Mouse (Mus musculus): Measurements from ENCODE around the gene Fam136a. TPM values are rescaled to one million over a fixed set of nuclear protein-coding genes. Genes with fewer than 3 reads are reported as not detected.

Gene Fam136a
- polyA plus RNA-seq, 1 experiment: 30.8 TPM

- Histone ChIP-seq H3K4me2 (ENCODE audit: low read depth) (no peak overlapping the region), H3K27me3 (ENCODE audit: control insufficient read depth, insufficient read depth, insufficient read length) (no peaks in the 10 kb centered on the region), H3K4me3 (no peak overlapping the region), H3K36me3 (ENCODE audit: control insufficient read depth, insufficient read depth) (peaks cover 9% of the 10 kb centered on the region), H3ac (ENCODE audit: control insufficient read depth, insufficient read length) (no peak overlapping the region), H3K79me2 (ENCODE audit: control insufficient read depth, insufficient read depth) (no peaks in the 10 kb centered on the region)
- TF ChIP-seq POLR2A (IDR thresholded peaks at IDR 0.05; ENCODE audit: insufficient read length, low read depth): no peak
- TF ChIP-seq POLR2AphosphoS2 (IDR thresholded peaks at IDR 0.05; ENCODE audit: insufficient read length, low read depth): no peak
- TF ChIP-seq CEBPB (IDR thresholded peaks at IDR 0.05; ENCODE audit: insufficient read depth, poor library complexity, severe bottlenecking): no peak
- TF ChIP-seq MYOG (IDR thresholded peaks at IDR 0.05; ENCODE audit: control insufficient read depth in 1 of 3, insufficient read depth in 1 of 3, insufficient read length in 2 of 3, low read depth in 2 of 3): no peak
- TF ChIP-seq MYOD1 (IDR thresholded peaks at IDR 0.05; ENCODE audit: control insufficient read depth in 1 of 3, insufficient read length in 2 of 3, low read depth in 2 of 3): no peak
- no peak for TF ChIP-seq USF1 (IDR thresholded peaks at IDR 0.05; ENCODE audit: low read depth)
- no peak for TF ChIP-seq TCF12 (IDR thresholded peaks at IDR 0.05; ENCODE audit: insufficient read depth, poor library complexity, severe bottlenecking)
- no peak for TF ChIP-seq E2F4 (IDR thresholded peaks at IDR 0.05; ENCODE audit: insufficient read depth)
- TF ChIP-seq REST (IDR thresholded peaks at IDR 0.05; ENCODE audit: insufficient read depth, insufficient read length): no peak
- TF ChIP-seq TCF3 (IDR thresholded peaks at IDR 0.05; ENCODE audit: insufficient read length, low read depth): no peak
These were observed 17.9 kb downstream of the Fam136a start for GRCm38 (mm10) chr6:86383370-86383769.

- no peaks in the 10 kb centered on the region for H3K79me2 ChIP-seq (ENCODE audit: control insufficient read depth, insufficient read depth)
- H3ac ChIP-seq (ENCODE audit: control insufficient read depth, insufficient read length): no peak overlapping the region
- TF ChIP-seq POLR2A (IDR thresholded peaks at IDR 0.05; ENCODE audit: insufficient read length, low read depth) (no peak), E2F4 (IDR thresholded peaks at IDR 0.05; ENCODE audit: insufficient read depth) (no peak), MYOG (IDR thresholded peaks at IDR 0.05; ENCODE audit: control insufficient read depth in 1 of 3, insufficient read depth in 1 of 3, insufficient read length in 2 of 3, low read depth in 2 of 3) (no peak), TCF12 (IDR thresholded peaks at IDR 0.05; ENCODE audit: insufficient read depth, poor library complexity, severe bottlenecking) (no peak), MAX (IDR thresholded peaks at IDR 0.05; ENCODE audit: low read depth) (no peak), POLR2AphosphoS2 (IDR thresholded peaks at IDR 0.05; ENCODE audit: insufficient read length, low read depth) (no peak), CEBPB (IDR thresholded peaks at IDR 0.05; ENCODE audit: insufficient read depth, poor library complexity, severe bottlenecking) (no peak), TCF3 (IDR thresholded peaks at IDR 0.05; ENCODE audit: insufficient read length, low read depth) (no peak), SRF (IDR thresholded peaks at IDR 0.05; ENCODE audit: control insufficient read depth, insufficient read length, low read depth) (no peak), USF1 (IDR thresholded peaks at IDR 0.05; ENCODE audit: low read depth) (no peak), REST (IDR thresholded peaks at IDR 0.05; ENCODE audit: insufficient read depth, insufficient read length) (no peak), MYOD1 (IDR thresholded peaks at IDR 0.05; ENCODE audit: control insufficient read depth in 1 of 3, insufficient read length in 2 of 3, low read depth in 2 of 3) (no peak)
- no peak overlapping the region for H3K4me3 ChIP-seq
- H3K4me2 ChIP-seq (ENCODE audit: low read depth): no peak overlapping the region
- peaks cover 11% of the 10 kb centered on the region for H3K36me3 ChIP-seq (ENCODE audit: control insufficient read depth, insufficient read depth)
- no peaks in the 10 kb centered on the region for H3K27me3 ChIP-seq (ENCODE audit: control insufficient read depth, insufficient read depth, insufficient read length)
These were observed 19.2 kb downstream of the Fam136a start for GRCm38 (mm10) chr6:86384692-86385091.

- Histone ChIP-seq H3K4me2 (ENCODE audit: low read depth) (no peak overlapping the region), H3ac (ENCODE audit: control insufficient read depth, insufficient read length) (no peak overlapping the region), H3K27me3 (ENCODE audit: control insufficient read depth, insufficient read depth, insufficient read length) (no peaks in the 10 kb centered on the region), H3K36me3 (ENCODE audit: control insufficient read depth, insufficient read depth) (peaks cover 19% of the 10 kb centered on the region), H3K79me2 (ENCODE audit: control insufficient read depth, insufficient read depth) (no peaks in the 10 kb centered on the region), H3K4me3 (no peak overlapping the region)
- no peak for TF ChIP-seq MAX (IDR thresholded peaks at IDR 0.05; ENCODE audit: low read depth)
- no peak for TF ChIP-seq POLR2AphosphoS2 (IDR thresholded peaks at IDR 0.05; ENCODE audit: insufficient read length, low read depth)
- no peak for TF ChIP-seq USF1 (IDR thresholded peaks at IDR 0.05; ENCODE audit: low read depth)
- no peak for TF ChIP-seq POLR2A (IDR thresholded peaks at IDR 0.05; ENCODE audit: insufficient read length, low read depth)
- no peak for TF ChIP-seq CEBPB (IDR thresholded peaks at IDR 0.05; ENCODE audit: insufficient read depth, poor library complexity, severe bottlenecking)
- no peak for TF ChIP-seq TCF3 (IDR thresholded peaks at IDR 0.05; ENCODE audit: insufficient read length, low read depth)
- no peak for TF ChIP-seq SRF (IDR thresholded peaks at IDR 0.05; ENCODE audit: control insufficient read depth, insufficient read length, low read depth)
- TF ChIP-seq E2F4 (IDR thresholded peaks at IDR 0.05; ENCODE audit: insufficient read depth): no peak
- no peak for TF ChIP-seq MYOG (IDR thresholded peaks at IDR 0.05; ENCODE audit: control insufficient read depth in 1 of 3, insufficient read depth in 1 of 3, insufficient read length in 2 of 3, low read depth in 2 of 3)
- TF ChIP-seq TCF12 (IDR thresholded peaks at IDR 0.05; ENCODE audit: insufficient read depth, poor library complexity, severe bottlenecking): no peak
- TF ChIP-seq MYOD1 (IDR thresholded peaks at IDR 0.05; ENCODE audit: control insufficient read depth in 1 of 3, insufficient read length in 2 of 3, low read depth in 2 of 3): no peak
- TF ChIP-seq REST (IDR thresholded peaks at IDR 0.05; ENCODE audit: insufficient read depth, insufficient read length): no peak
These were observed 20.1 kb downstream of the Fam136a start for GRCm38 (mm10) chr6:86385362-86386104.

- H3K36me3 ChIP-seq (ENCODE audit: control insufficient read depth, insufficient read depth): peaks cover 25% of the 10 kb centered on the region
- H3K4me2 ChIP-seq (ENCODE audit: low read depth): no peak overlapping the region
- H3ac ChIP-seq (ENCODE audit: control insufficient read depth, insufficient read length): no peak overlapping the region
- H3K27me3 ChIP-seq (ENCODE audit: control insufficient read depth, insufficient read depth, insufficient read length): no peaks in the 10 kb centered on the region
- TF ChIP-seq TCF12 (IDR thresholded peaks at IDR 0.05; ENCODE audit: insufficient read depth, poor library complexity, severe bottlenecking) (no peak), E2F4 (IDR thresholded peaks at IDR 0.05; ENCODE audit: insufficient read depth) (no peak), USF1 (IDR thresholded peaks at IDR 0.05; ENCODE audit: low read depth) (no peak), REST (IDR thresholded peaks at IDR 0.05; ENCODE audit: insufficient read depth, insufficient read length) (no peak), POLR2A (IDR thresholded peaks at IDR 0.05; ENCODE audit: insufficient read length, low read depth) (no peak), MYOG (IDR thresholded peaks at IDR 0.05; ENCODE audit: control insufficient read depth in 1 of 3, insufficient read depth in 1 of 3, insufficient read length in 2 of 3, low read depth in 2 of 3) (no peak), POLR2AphosphoS2 (IDR thresholded peaks at IDR 0.05; ENCODE audit: insufficient read length, low read depth) (no peak), TCF3 (IDR thresholded peaks at IDR 0.05; ENCODE audit: insufficient read length, low read depth) (no peak), MYOD1 (IDR thresholded peaks at IDR 0.05; ENCODE audit: control insufficient read depth in 1 of 3, insufficient read length in 2 of 3, low read depth in 2 of 3) (no peak), CEBPB (IDR thresholded peaks at IDR 0.05; ENCODE audit: insufficient read depth, poor library complexity, severe bottlenecking) (no peak), MAX (IDR thresholded peaks at IDR 0.05; ENCODE audit: low read depth) (no peak), SRF (IDR thresholded peaks at IDR 0.05; ENCODE audit: control insufficient read depth, insufficient read length, low read depth) (no peak)
- no peak overlapping the region for H3K4me3 ChIP-seq
- H3K79me2 ChIP-seq (ENCODE audit: control insufficient read depth, insufficient read depth): no peaks in the 10 kb centered on the region
These were observed 21.9 kb downstream of the Fam136a start for GRCm38 (mm10) chr6:86387313-86387712.

Data from myocyte (in vitro differentiated cells).